Comparison of ENCODE assay signal across 9 mouse cellular contexts in genomic region chr12:15606095-15606494, GRCm38 (mm10).
DNase-seq lines count a peak whose midpoint lies in the region; ATAC-seq and TF ChIP-seq lines count a peak whose summit lies in the region.
"Had no signal": no experiment of that assay in that cellular context is flagged by ENCODE, and none has a peak within 500 bp of the region (broad histone marks: within the 10 kb centered on the region; RNA-seq: fewer than 3 reads in every experiment).

No protein-coding gene starts in this region.

- peak; percentile 69 for DNase-seq in forebrain, embryonic 14.5 days (ENCODE audit: low spot score)
- DNase-seq in left cerebral cortex, adult 2 months (ENCODE audit: extremely low spot score in 1 of 2, low spot score in 2 of 2), result no peak
- DNase-seq in left cerebral cortex, postnatal 36 days (ENCODE audit: low spot score in 2 of 2), result no peak
- peak; percentile 59 for DNase-seq in lung, postnatal 36 days
- no peak for DNase-seq in urinary bladder, adult 2 months (ENCODE audit: low spot score)
- no peak for DNase-seq in cerebellum, adult 11 months

- no peak overlapping the region for H3K27ac ChIP-seq in forebrain, embryonic 14.5 days (ENCODE audit: low read depth, low read length)
- no peak overlapping the region for H3K27ac ChIP-seq in forebrain, embryonic 13.5 days
- no peak overlapping the region for H3K27ac ChIP-seq in left cerebral cortex, adult 2 months
- H3K27ac ChIP-seq in heart, embryonic 16.5 days (ENCODE audit: low read length), result peak overlapping the region; percentile 40; the same call in 1 of the 2 replicates
- H3K27ac ChIP-seq: embryonic facial prominence, embryonic 12.5 days had no signal

- no peaks in the 10 kb centered on the region for H3K36me3 ChIP-seq in forebrain, embryonic 14.5 days (ENCODE audit: control insufficient read depth, insufficient read depth, low read length)
- no peaks in the 10 kb centered on the region for H3K36me3 ChIP-seq in forebrain, embryonic 13.5 days (ENCODE audit: poor library complexity, severe bottlenecking)
- H3K36me3 ChIP-seq in heart, embryonic 16.5 days (ENCODE audit: control insufficient read depth, insufficient read depth), result no peaks in the 10 kb centered on the region
- H3K36me3 ChIP-seq: embryonic facial prominence, embryonic 12.5 days had no signal

- no peaks in the 10 kb centered on the region for H3K4me1 ChIP-seq in forebrain, embryonic 14.5 days (ENCODE audit: control insufficient read depth, insufficient read depth, low read length)
- peaks cover 11% of the 10 kb centered on the region for H3K4me1 ChIP-seq in forebrain, embryonic 13.5 days
- H3K4me1 ChIP-seq in heart, embryonic 16.5 days (ENCODE audit: control insufficient read depth, insufficient read depth, low read length), result peaks cover 25% of the 10 kb centered on the region

- H3K4me3 ChIP-seq in forebrain, embryonic 14.5 days (ENCODE audit: low read depth, low read length), result no peak overlapping the region
- no peak overlapping the region for H3K4me3 ChIP-seq in forebrain, embryonic 13.5 days
- H3K4me3 ChIP-seq in left cerebral cortex, adult 2 months, result no peak overlapping the region
- H3K4me3 ChIP-seq in heart, embryonic 16.5 days (ENCODE audit: low read length), result no peak overlapping the region
- H3K4me3 ChIP-seq: embryonic facial prominence, embryonic 12.5 days had no signal

- H3K27me3 ChIP-seq in forebrain, embryonic 14.5 days (replicated peaks; ENCODE audit: control insufficient read depth, insufficient read depth, low read length), result no peaks in the 10 kb centered on the region
- no peaks in the 10 kb centered on the region for H3K27me3 ChIP-seq in forebrain, embryonic 13.5 days
- H3K27me3 ChIP-seq in heart, embryonic 16.5 days (ENCODE audit: control insufficient read depth, insufficient read depth, low read length), result no peaks in the 10 kb centered on the region
- H3K27me3 ChIP-seq: embryonic facial prominence, embryonic 12.5 days had no signal

- H3K9me3 ChIP-seq in forebrain, embryonic 14.5 days (replicated peaks; ENCODE audit: control insufficient read depth, low read length), result no peaks in the 10 kb centered on the region
- no peaks in the 10 kb centered on the region for H3K9me3 ChIP-seq in forebrain, embryonic 13.5 days (replicated peaks)
- H3K9me3 ChIP-seq in heart, embryonic 16.5 days (replicated peaks; ENCODE audit: control insufficient read depth, low read length), result no peaks in the 10 kb centered on the region
- H3K9me3 ChIP-seq: embryonic facial prominence, embryonic 12.5 days had no signal

- 0 out of 2 replicates have a peak, but pooled peaks have one; percentile 26 for ATAC-seq in forebrain, embryonic 14.5 days
- no peak for ATAC-seq in forebrain, embryonic 13.5 days
- ATAC-seq in heart, embryonic 16.5 days (replicated peaks; ENCODE audit: extremely low read depth, insufficient read depth, low FRiP score), result no peak

- no peak overlapping the region for H3K9ac ChIP-seq in forebrain, embryonic 14.5 days (ENCODE audit: low read length)
- H3K9ac ChIP-seq in forebrain, embryonic 13.5 days, result no peak overlapping the region
- no peak overlapping the region for H3K9ac ChIP-seq in heart, embryonic 16.5 days (ENCODE audit: low read length)
- H3K9ac ChIP-seq: embryonic facial prominence, embryonic 12.5 days had no signal

- peak; percentile 90 for TF ChIP-seq CTCF in left cerebral cortex, adult 2 months (IDR thresholded peaks at IDR 0.05)

- intact Hi-C loops in left cerebral cortex, adult 2 months (cut with DNase I), result loop anchor here (1.0 to 2.0 kb wide), 5 partner anchors 78 to 927 kb away; no protein-coding TSS in a partner anchor
- intact Hi-C loops in left cerebral cortex, postnatal 36 days (cut with DNase I), result loop anchor here (1.0 to 10.0 kb wide), 4 partner anchors 69 to 929 kb away; no protein-coding TSS in a partner anchor

- WGBS in forebrain, embryonic 14.5 days, result 54% methylated on average over 4 of the region's 4 CpGs
- WGBS in forebrain, embryonic 13.5 days, result 57% methylated on average over 4 of the region's 4 CpGs
- WGBS in heart, embryonic 16.5 days, result 47% methylated on average over 4 of the region's 4 CpGs

- H3K4me2 ChIP-seq in forebrain, embryonic 14.5 days (ENCODE audit: low read length), result no peak overlapping the region
- no peak overlapping the region for H3K4me2 ChIP-seq in forebrain, embryonic 13.5 days
- H3K4me2 ChIP-seq in heart, embryonic 16.5 days (ENCODE audit: low read depth, low read length), result 0 out of 2 replicates have a peak overlapping the region, but pooled peaks have one; percentile 2
- H3K4me2 ChIP-seq: embryonic facial prominence, embryonic 12.5 days had no signal

Comparison
In these comparisons a context has a peak if more than half of its experiments do, and no peak if none do; other contexts are left out.
1. DNase-seq: peak in forebrain, embryonic 14.5 days (single experiment) and lung, postnatal 36 days (single experiment); none in left cerebral cortex, adult 2 months (0 of 2), left cerebral cortex, postnatal 36 days (0 of 2), urinary bladder, adult 2 months (single experiment) and cerebellum, adult 11 months (single experiment).